Mouse (Mus musculus) thymus, adult 18-20 months (tissue): ENCODE data around the gene Pard3.

Experiments
- DNase-seq, 2 experiments: peaks; one replicate each; pipeline ENCODE4 v3.0.0; 2022; ENCODE audit warnings: mixed read lengths in 2 of 2

Gene Pard3

GRCm38 (mm10) chr8:127506336-127506735 is 442.6 kb downstream of the Pard3 start:
- DNase-seq: no peak

GRCm38 (mm10) chr8:127511341-127511740 is 447.6 kb downstream of the Pard3 start:
- DNase-seq: no peak

- DNase-seq: no peak
Observed at GRCm38 (mm10) chr8:127512001-127512573, 448.4 kb downstream of the Pard3 start.

- DNase-seq: no peak
Observed at GRCm38 (mm10) chr8:127512580-127512979, 448.9 kb downstream of the Pard3 start.

GRCm38 (mm10) chr8:127514810-127515735 is 451.4 kb downstream of the Pard3 start:
- peak in 1 of 2 experiments; percentile 9 for DNase-seq

GRCm38 (mm10) chr8:127516043-127516442 is 452.4 kb downstream of the Pard3 start:
- DNase-seq: peak in 1 of 2 experiments; percentile 9

- no peak for DNase-seq
Observed at GRCm38 (mm10) chr8:127525673-127526072, 462.0 kb downstream of the Pard3 start.

GRCm38 (mm10) chr8:127528315-127528714 is 464.6 kb downstream of the Pard3 start:
- DNase-seq: no peak

GRCm38 (mm10) chr8:127529746-127530145 is 466.1 kb downstream of the Pard3 start:
- no peak for DNase-seq

GRCm38 (mm10) chr8:127531866-127532265 is 468.2 kb downstream of the Pard3 start:
- no peak for DNase-seq

- no peak for DNase-seq
Observed at GRCm38 (mm10) chr8:127534789-127535188, 471.1 kb downstream of the Pard3 start.

GRCm38 (mm10) chr8:127535192-127535845 is 471.6 kb downstream of the Pard3 start:
- no peak for DNase-seq

GRCm38 (mm10) chr8:127535846-127536220 is 472.1 kb downstream of the Pard3 start:
- DNase-seq: no peak

- no peak for DNase-seq
Observed at GRCm38 (mm10) chr8:127539803-127540202, 476.1 kb downstream of the Pard3 start.

GRCm38 (mm10) chr8:127540273-127540672 is 476.6 kb downstream of the Pard3 start:
- DNase-seq: no peak

- no peak for DNase-seq
Observed at GRCm38 (mm10) chr8:127542162-127542561, 478.5 kb downstream of the Pard3 start.

- no peak for DNase-seq
Observed at GRCm38 (mm10) chr8:127543676-127544075, 480.0 kb downstream of the Pard3 start.

- no peak for DNase-seq
Observed at GRCm38 (mm10) chr8:127546161-127546560, 482.5 kb downstream of the Pard3 start.

- no peak for DNase-seq
Observed at GRCm38 (mm10) chr8:127550928-127551327, 487.2 kb downstream of the Pard3 start.

- DNase-seq: no peak
Observed at GRCm38 (mm10) chr8:127552161-127552595, 488.5 kb downstream of the Pard3 start.

- DNase-seq: no peak
Observed at GRCm38 (mm10) chr8:127552836-127553235, 489.1 kb downstream of the Pard3 start.

- no peak for DNase-seq
Observed at GRCm38 (mm10) chr8:127553582-127553981, 489.9 kb downstream of the Pard3 start.

- no peak for DNase-seq
Observed at GRCm38 (mm10) chr8:127555795-127556194, 492.1 kb downstream of the Pard3 start.

GRCm38 (mm10) chr8:127556964-127557363 is 493.3 kb downstream of the Pard3 start:
- no peak for DNase-seq
